Mouse (Mus musculus): ENCODE measurements around the gene Serbp1.

- TF ChIP-seq POLR2A (IDR thresholded peaks at IDR 0.05; ENCODE audit: low read depth, low read length) (no peak), CTCF (IDR thresholded peaks at IDR 0.05; ENCODE audit: extremely low read depth, insufficient read length, insufficient replicate concordance, low read depth, low read length) (no peak)
These were observed 24.4 kb upstream of the Serbp1 start for GRCm38 (mm10) chr6:67213429-67214098.

All from small intestine, adult 2 months (tissue).